Mouse (Mus musculus): Measurements from ENCODE around the gene Tjp1. TPM values are rescaled to one million over a fixed set of nuclear protein-coding genes. Genes with fewer than 3 reads are reported as not detected.

Tjp1 gene
- polyA plus RNA-seq, 1 experiment from 2014 or later: 30.3 TPM

- Histone ChIP-seq H3K4me1 (replicated peaks; ENCODE audit: control insufficient read depth, insufficient read depth, low read length) (no peaks in the 10 kb centered on the region; the same call in 1 of the 2 replicates), H3K36me3 (ENCODE audit: control insufficient read depth, insufficient read depth, low read length) (no peaks in the 10 kb centered on the region), H3K27me3 (ENCODE audit: control insufficient read depth, insufficient read depth, low read length) (no peaks in the 10 kb centered on the region), H3K27ac (ENCODE audit: low read depth, low read length) (no peak overlapping the region), H3K9ac (ENCODE audit: low read length) (no peak overlapping the region), H3K4me2 (ENCODE audit: low read depth, low read length, severe bottlenecking) (no peak overlapping the region), H3K4me3 (ENCODE audit: low read depth, low read length) (no peak overlapping the region), H3K9me3 (ENCODE audit: control insufficient read depth, low read length) (no peaks in the 10 kb centered on the region)
- no peak for DNase-seq (ENCODE audit: low spot score)
- WGBS: 78% methylated on average over 7 of the region's 7 CpGs
- no peak for ATAC-seq (replicated peaks; ENCODE audit: low FRiP score)
Observed at GRCm38 (mm10) chr7:65500746-65501145, 26.8 kb downstream of the Tjp1 start.

- DNase-seq (ENCODE audit: low spot score) (peak; percentile 81), ATAC-seq (replicated peaks; ENCODE audit: low FRiP score) (peak; percentile 65; the same call in 1 of the 2 replicates)
- no peaks in the 10 kb centered on the region for H3K27me3 ChIP-seq (ENCODE audit: control insufficient read depth, insufficient read depth, low read length)
- no peak overlapping the region for H3K9ac ChIP-seq (ENCODE audit: low read length)
- WGBS: 56% methylated on average over 12 of the region's 12 CpGs
- H3K36me3 ChIP-seq (ENCODE audit: control insufficient read depth, insufficient read depth, low read length): no peaks in the 10 kb centered on the region
- no peaks in the 10 kb centered on the region; the same call in 1 of the 2 replicates for H3K4me1 ChIP-seq (replicated peaks; ENCODE audit: control insufficient read depth, insufficient read depth, low read length)
- no peak overlapping the region for H3K4me3 ChIP-seq (ENCODE audit: low read depth, low read length)
- H3K27ac ChIP-seq (ENCODE audit: low read depth, low read length): no peak overlapping the region
- no peak overlapping the region for H3K4me2 ChIP-seq (ENCODE audit: low read depth, low read length, severe bottlenecking)
- H3K9me3 ChIP-seq (ENCODE audit: control insufficient read depth, low read length): no peaks in the 10 kb centered on the region
Observed at GRCm38 (mm10) chr7:65497733-65498583, 29.6 kb downstream of the Tjp1 start.

DNA sequence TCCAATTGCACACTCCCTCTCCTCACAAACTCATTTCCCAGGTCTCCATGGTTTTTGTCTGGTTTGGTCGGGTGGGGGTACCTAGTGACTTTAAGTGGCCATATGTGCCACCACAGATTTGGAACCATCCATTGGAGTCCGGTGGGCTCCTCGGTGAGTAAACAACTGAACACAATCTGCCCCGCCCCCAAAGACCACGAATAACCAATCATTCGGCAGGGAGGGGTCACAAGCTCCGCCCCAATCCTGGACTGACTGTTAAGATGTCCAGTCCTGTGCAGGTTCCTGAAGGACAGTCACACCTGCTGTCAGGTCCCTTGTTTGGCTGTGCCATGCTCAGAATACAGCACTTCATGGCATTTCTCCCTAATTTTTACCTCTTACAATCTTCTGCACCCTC, 37.1 kb downstream of the Tjp1 start:
- WGBS: 77% methylated on average over 7 of the region's 7 CpGs
- Histone ChIP-seq H3K4me1 (replicated peaks; ENCODE audit: control insufficient read depth, insufficient read depth, low read length) (0 out of 2 replicates have a peak, but pooled peaks cover 5% of the 10 kb centered on the region), H3K4me2 (ENCODE audit: low read depth, low read length, severe bottlenecking) (no peak overlapping the region), H3K4me3 (ENCODE audit: low read depth, low read length) (no peak overlapping the region), H3K9me3 (ENCODE audit: control insufficient read depth, low read length) (no peaks in the 10 kb centered on the region), H3K27me3 (ENCODE audit: control insufficient read depth, insufficient read depth, low read length) (no peaks in the 10 kb centered on the region), H3K9ac (ENCODE audit: low read length) (no peak overlapping the region), H3K27ac (ENCODE audit: low read depth, low read length) (no peak overlapping the region), H3K36me3 (ENCODE audit: control insufficient read depth, insufficient read depth, low read length) (no peaks in the 10 kb centered on the region)
- ATAC-seq (replicated peaks; ENCODE audit: low FRiP score) (no peak), DNase-seq (ENCODE audit: low spot score) (no peak)

- Histone ChIP-seq H3K27me3 (ENCODE audit: control insufficient read depth, insufficient read depth, low read length) (no peaks in the 10 kb centered on the region), H3K4me1 (replicated peaks; ENCODE audit: control insufficient read depth, insufficient read depth, low read length) (0 out of 2 replicates have a peak, but pooled peaks cover 5% of the 10 kb centered on the region), H3K4me2 (ENCODE audit: low read depth, low read length, severe bottlenecking) (no peak overlapping the region), H3K27ac (ENCODE audit: low read depth, low read length) (no peak overlapping the region), H3K9ac (ENCODE audit: low read length) (no peak overlapping the region), H3K36me3 (ENCODE audit: control insufficient read depth, insufficient read depth, low read length) (no peaks in the 10 kb centered on the region), H3K4me3 (ENCODE audit: low read depth, low read length) (no peak overlapping the region), H3K9me3 (ENCODE audit: control insufficient read depth, low read length) (no peaks in the 10 kb centered on the region)
- no peak for ATAC-seq (replicated peaks; ENCODE audit: low FRiP score)
- 87% methylated on average over 9 of the region's 9 CpGs for WGBS
- DNase-seq (ENCODE audit: low spot score): no peak
Observed at GRCm38 (mm10) chr7:65489742-65490141, 37.8 kb downstream of the Tjp1 start.

DNA sequence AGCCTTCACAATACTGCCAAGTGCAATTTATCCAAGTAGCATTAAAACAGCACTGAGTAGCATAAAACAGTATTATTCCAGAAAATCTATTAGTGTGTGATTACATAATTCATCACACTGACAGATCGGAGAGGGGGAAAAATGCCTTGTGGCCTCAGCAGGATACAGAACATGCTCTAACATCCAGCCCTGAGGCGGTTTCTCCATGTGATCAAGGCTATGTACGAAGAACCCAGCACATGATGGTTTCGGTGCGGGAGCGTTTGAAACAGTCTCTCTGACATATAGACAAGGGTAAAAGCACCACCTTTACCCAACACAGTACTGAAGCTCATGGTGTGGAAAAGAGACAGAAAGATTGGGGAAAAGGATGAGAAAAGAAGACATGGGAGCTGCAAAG, 38.4 kb downstream of the Tjp1 start:
- Histone ChIP-seq H3K9me3 (ENCODE audit: control insufficient read depth, low read length) (no peaks in the 10 kb centered on the region), H3K4me2 (ENCODE audit: low read depth, low read length, severe bottlenecking) (no peak overlapping the region), H3K36me3 (ENCODE audit: control insufficient read depth, insufficient read depth, low read length) (no peaks in the 10 kb centered on the region), H3K4me1 (replicated peaks; ENCODE audit: control insufficient read depth, insufficient read depth, low read length) (0 out of 2 replicates have a peak, but pooled peaks cover 5% of the 10 kb centered on the region), H3K27ac (ENCODE audit: low read depth, low read length) (no peak overlapping the region), H3K9ac (ENCODE audit: low read length) (no peak overlapping the region), H3K27me3 (ENCODE audit: control insufficient read depth, insufficient read depth, low read length) (no peaks in the 10 kb centered on the region), H3K4me3 (ENCODE audit: low read depth, low read length) (no peak overlapping the region)
- 97% methylated on average over 6 of the region's 6 CpGs for WGBS
- ATAC-seq (replicated peaks; ENCODE audit: low FRiP score): no peak
- no peak for DNase-seq (ENCODE audit: low spot score)

DNA sequence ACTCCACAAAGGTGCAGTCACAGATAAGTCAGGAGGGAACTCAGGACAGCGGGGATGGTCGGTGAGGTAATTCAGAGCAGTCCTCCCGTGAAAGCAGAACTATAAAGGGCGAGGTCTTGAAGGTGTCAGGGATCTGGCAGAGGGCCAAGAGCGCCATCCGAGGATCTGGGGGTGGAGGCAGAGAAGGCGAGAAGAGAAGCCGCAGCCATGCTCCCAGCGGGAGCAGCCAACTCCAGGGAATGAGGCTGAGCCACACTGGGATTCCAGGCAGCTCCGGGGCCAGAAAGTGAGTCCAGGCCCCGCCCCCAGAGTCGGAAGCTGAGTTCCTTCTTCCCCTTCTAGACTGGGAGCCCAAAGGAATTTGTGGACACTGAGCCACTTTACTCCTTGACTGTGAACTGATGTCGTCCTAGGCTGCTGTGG, 41.3 kb downstream of the Tjp1 start:
- ATAC-seq (replicated peaks; ENCODE audit: low FRiP score): peak; percentile 36; the same call in 1 of the 2 replicates
- H3K9me3 ChIP-seq (ENCODE audit: control insufficient read depth, low read length): no peaks in the 10 kb centered on the region
- peak; percentile 69 for DNase-seq (ENCODE audit: low spot score)
- H3K4me2 ChIP-seq (ENCODE audit: low read depth, low read length, severe bottlenecking): peak overlapping the region; percentile 34; the same call in 1 of the 2 replicates
- no peak overlapping the region for H3K27ac ChIP-seq (ENCODE audit: low read depth, low read length)
- 0 out of 2 replicates have a peak, but pooled peaks cover 5% of the 10 kb centered on the region for H3K4me1 ChIP-seq (replicated peaks; ENCODE audit: control insufficient read depth, insufficient read depth, low read length)
- no peak overlapping the region for H3K4me3 ChIP-seq (ENCODE audit: low read depth, low read length)
- 13% methylated on average over 13 of the region's 13 CpGs for WGBS
- H3K36me3 ChIP-seq (ENCODE audit: control insufficient read depth, insufficient read depth, low read length): no peaks in the 10 kb centered on the region
- no peaks in the 10 kb centered on the region for H3K27me3 ChIP-seq (ENCODE audit: control insufficient read depth, insufficient read depth, low read length)
- no peak overlapping the region for H3K9ac ChIP-seq (ENCODE audit: low read length)

- H3K4me3 ChIP-seq (ENCODE audit: low read depth, low read length): no peak overlapping the region
- 0 out of 2 replicates have a peak, but pooled peaks cover 5% of the 10 kb centered on the region for H3K4me1 ChIP-seq (replicated peaks; ENCODE audit: control insufficient read depth, insufficient read depth, low read length)
- H3K9me3 ChIP-seq (ENCODE audit: control insufficient read depth, low read length): no peaks in the 10 kb centered on the region
- no peaks in the 10 kb centered on the region for H3K36me3 ChIP-seq (ENCODE audit: control insufficient read depth, insufficient read depth, low read length)
- 79% methylated on average over 5 of the region's 5 CpGs for WGBS
- no peak overlapping the region for H3K4me2 ChIP-seq (ENCODE audit: low read depth, low read length, severe bottlenecking)
- DNase-seq (ENCODE audit: low spot score) (no peak), ATAC-seq (replicated peaks; ENCODE audit: low FRiP score) (no peak)
- no peak overlapping the region for H3K9ac ChIP-seq (ENCODE audit: low read length)
- no peaks in the 10 kb centered on the region for H3K27me3 ChIP-seq (ENCODE audit: control insufficient read depth, insufficient read depth, low read length)
- H3K27ac ChIP-seq (ENCODE audit: low read depth, low read length): no peak overlapping the region
Observed at GRCm38 (mm10) chr7:65484170-65484778, 43.3 kb downstream of the Tjp1 start.

- Histone ChIP-seq H3K4me3 (ENCODE audit: low read depth, low read length) (no peak overlapping the region), H3K4me1 (replicated peaks; ENCODE audit: control insufficient read depth, insufficient read depth, low read length) (0 out of 2 replicates have a peak, but pooled peaks cover 5% of the 10 kb centered on the region), H3K9me3 (ENCODE audit: control insufficient read depth, low read length) (no peaks in the 10 kb centered on the region), H3K9ac (ENCODE audit: low read length) (no peak overlapping the region), H3K4me2 (ENCODE audit: low read depth, low read length, severe bottlenecking) (no peak overlapping the region), H3K36me3 (ENCODE audit: control insufficient read depth, insufficient read depth, low read length) (no peaks in the 10 kb centered on the region), H3K27ac (ENCODE audit: low read depth, low read length) (no peak overlapping the region), H3K27me3 (ENCODE audit: control insufficient read depth, insufficient read depth, low read length) (no peaks in the 10 kb centered on the region)
- no peak for ATAC-seq (replicated peaks; ENCODE audit: low FRiP score)
- DNase-seq (ENCODE audit: low spot score): no peak
- 66% methylated on average over 2 of the region's 2 CpGs for WGBS
Observed at GRCm38 (mm10) chr7:65482216-65482615, 45.4 kb downstream of the Tjp1 start.
